Mouse (Mus musculus) spleen, adult 12 weeks (tissue): ENCODE measurements around the gene Gm29276.
"Not testable (repeated sequence)": the region's sequence is repeated elsewhere in the genome, so short reads cannot be mapped to it uniquely, and the experiment has no call there.

Experiments
- DNase-seq: peaks from one replicate; pipeline ENCODE4 v3.0.0; 2022; ENCODE audit warnings: low spot score

Gene Gm29276

GRCm38 (mm10) chrY:42582150-42582549, at the start of gene Gm29276:
Gene Gm29276, minus strand, starts transcription at chrY:42582250.
- not testable (repeated sequence) for DNase-seq
